Mouse (Mus musculus) adrenal gland, adult 18-20 months (tissue): Measurements from ENCODE around the gene Zfp831. TPM values are rescaled to one million over a fixed set of nuclear protein-coding genes. Genes with fewer than 3 reads are reported as not detected.

Source experiments
- DNase-seq, 2 experiments: peaks; one replicate each; pipeline ENCODE4 v3.0.0; 2021 to 2022; ENCODE audit warnings: low spot score in 2 of 2
- total RNA-seq, 2 experiments: library from RNA; stranded (reverse); gene quantifications; 1 replicate in 1 of 2; 2 replicates in 1 of 2; pipeline ENCODE4 v1.2.3; 2021

The Zfp831 gene
- total RNA-seq, 2 experiments from 2014 or later = 0.07 to 0.13 TPM

- DNase-seq = peak in 1 of 2 experiments; percentile 17
Observed at GRCm38 (mm10) chr2:174644975-174645374, 1.6 kb downstream of the Zfp831 start.

- DNase-seq = no peak
Observed at GRCm38 (mm10) chr2:174652864-174653263, 9.5 kb downstream of the Zfp831 start.

GRCm38 (mm10) chr2:174655341-174655740 lies 12.0 kb downstream of the Zfp831 start:
- no peak for DNase-seq

GRCm38 (mm10) chr2:174658229-174658844 lies 15.0 kb downstream of the Zfp831 start:
- DNase-seq = peak in 1 of 2 experiments; percentile 22

- DNase-seq = no peak
Observed at GRCm38 (mm10) chr2:174659874-174660273, 16.5 kb downstream of the Zfp831 start.

GRCm38 (mm10) chr2:174660321-174660720 lies 17.0 kb downstream of the Zfp831 start:
- no peak for DNase-seq

GRCm38 (mm10) chr2:174661436-174662171 lies 18.3 kb downstream of the Zfp831 start:
- DNase-seq = no peak

GRCm38 (mm10) chr2:174662593-174662992 lies 19.3 kb downstream of the Zfp831 start:
- no peak for DNase-seq

GRCm38 (mm10) chr2:174665404-174665803 lies 22.1 kb downstream of the Zfp831 start:
- DNase-seq = no peak

- DNase-seq = no peak
Observed at GRCm38 (mm10) chr2:174668806-174669205, 25.5 kb downstream of the Zfp831 start.

- DNase-seq = peak; percentile 38
Observed at GRCm38 (mm10) chr2:174672506-174673190, 29.3 kb downstream of the Zfp831 start.

GRCm38 (mm10) chr2:174673592-174674286 lies 30.4 kb downstream of the Zfp831 start:
- DNase-seq = peak; percentile 85 to 88

- DNase-seq = no peak
Observed at GRCm38 (mm10) chr2:174674287-174675045, 31.1 kb downstream of the Zfp831 start.

GRCm38 (mm10) chr2:174675642-174676041 lies 32.3 kb downstream of the Zfp831 start:
- peak; percentile 65 to 71 for DNase-seq

- no peak for DNase-seq
Observed at GRCm38 (mm10) chr2:174701351-174701750, 58.0 kb downstream of the Zfp831 start.

GRCm38 (mm10) chr2:174707101-174707500 lies 63.8 kb downstream of the Zfp831 start:
- no peak for DNase-seq

- DNase-seq = no peak
Observed at GRCm38 (mm10) chr2:174708587-174708986, 65.3 kb downstream of the Zfp831 start.

- DNase-seq = no peak
Observed at GRCm38 (mm10) chr2:174710185-174710584, 66.9 kb downstream of the Zfp831 start.

- DNase-seq = no peak
Observed at GRCm38 (mm10) chr2:174712043-174712442, 68.7 kb downstream of the Zfp831 start.

- no peak for DNase-seq
Observed at GRCm38 (mm10) chr2:174715938-174716337, 72.6 kb downstream of the Zfp831 start.

- no peak for DNase-seq
Observed at GRCm38 (mm10) chr2:174717857-174718256, 74.5 kb downstream of the Zfp831 start.
